Mouse (Mus musculus): Measurements from ENCODE around the gene Otud7b.

The Otud7b gene

GRCm38 (mm10) chr3:96087219-96087618, 17.1 kb upstream of the Otud7b start:
- DNase-seq, result no peak

- DNase-seq, result no peak
Observed at GRCm38 (mm10) chr3:96087801-96088200, 16.5 kb upstream of the Otud7b start.

- no peak for DNase-seq
Observed at GRCm38 (mm10) chr3:96089882-96090489, 14.3 kb upstream of the Otud7b start.

DNA sequence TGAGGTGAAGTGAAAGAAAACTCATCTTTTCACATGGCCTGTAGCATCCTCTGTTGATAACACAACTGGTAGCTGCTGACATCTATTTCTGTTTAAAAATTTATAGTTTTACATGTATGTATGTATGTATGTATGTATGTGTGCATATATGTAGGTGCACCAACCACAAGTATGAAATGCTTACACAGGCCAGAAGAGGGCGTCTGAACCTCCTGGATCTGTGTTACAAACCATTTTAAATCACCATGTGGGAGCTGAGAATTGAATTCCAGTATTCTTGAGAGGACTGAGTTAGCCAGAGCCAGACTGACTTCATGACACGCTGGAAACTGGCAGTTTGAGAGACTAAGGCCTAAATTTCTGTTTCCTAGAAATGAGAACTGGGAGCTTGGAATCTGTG, 13.2 kb upstream of the Otud7b start:
- DNase-seq, result no peak

DNA sequence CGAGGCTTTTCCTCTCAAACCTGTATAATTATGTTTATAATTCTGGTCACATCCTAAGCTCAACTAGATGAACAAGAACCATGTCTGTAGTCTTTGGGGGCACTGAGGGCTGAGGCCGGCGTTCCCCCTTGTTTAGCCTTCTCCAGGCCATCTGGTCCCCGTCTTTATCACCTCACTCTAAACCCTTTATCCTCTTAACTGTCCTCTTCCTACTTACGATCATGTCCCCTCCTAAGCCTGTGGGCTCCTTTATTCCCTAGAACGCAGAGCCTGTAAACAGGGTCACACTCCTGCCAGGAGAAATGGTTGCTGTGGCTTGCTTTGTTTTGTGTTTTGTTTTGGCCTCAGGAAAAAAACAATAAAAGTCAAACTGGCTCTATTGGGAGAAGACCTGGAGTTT, 12.4 kb upstream of the Otud7b start:
- no peak for DNase-seq

- DNase-seq, result no peak
Observed at GRCm38 (mm10) chr3:96093509-96093908, 10.8 kb upstream of the Otud7b start.

DNA sequence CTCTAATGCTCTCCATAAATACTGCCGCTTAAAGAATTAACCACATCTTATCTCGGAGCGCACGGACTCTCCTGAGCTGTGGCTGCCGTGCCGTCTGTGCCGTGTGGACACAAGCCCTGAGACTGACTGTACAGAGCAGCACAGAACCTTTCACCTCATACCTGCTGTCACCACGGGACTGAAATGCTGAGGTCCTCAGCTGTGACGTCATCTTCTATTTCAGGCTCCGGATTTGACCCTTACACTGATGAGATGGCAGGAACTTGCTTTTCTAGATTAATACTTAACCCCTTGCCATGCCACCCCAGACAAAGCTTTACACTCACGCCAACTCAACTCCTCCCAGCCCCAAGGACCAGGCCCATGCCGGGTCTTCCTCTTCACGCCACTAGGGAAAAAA, 10.1 kb upstream of the Otud7b start:
- no peak for DNase-seq

DNA sequence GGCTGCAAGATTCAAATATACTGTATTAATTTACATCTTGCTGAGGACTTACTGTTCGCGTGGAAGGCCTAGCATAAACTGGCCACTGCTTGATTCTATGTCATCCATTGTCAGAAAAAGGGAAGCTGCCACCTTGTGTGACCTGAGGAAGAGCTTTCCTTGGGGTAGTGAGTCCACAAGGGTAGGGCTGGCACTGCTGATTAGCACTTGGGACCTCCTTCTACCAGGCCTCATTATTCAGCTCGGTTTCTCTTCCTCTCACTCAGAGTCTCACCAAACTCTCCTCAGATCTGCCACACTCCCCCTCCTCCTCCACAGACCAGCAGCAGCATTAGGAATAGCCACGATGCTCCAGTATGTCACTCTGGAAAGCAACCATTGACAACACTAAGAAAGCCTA, 6.2 kb upstream of the Otud7b start:
- no peak for DNase-seq

DNA sequence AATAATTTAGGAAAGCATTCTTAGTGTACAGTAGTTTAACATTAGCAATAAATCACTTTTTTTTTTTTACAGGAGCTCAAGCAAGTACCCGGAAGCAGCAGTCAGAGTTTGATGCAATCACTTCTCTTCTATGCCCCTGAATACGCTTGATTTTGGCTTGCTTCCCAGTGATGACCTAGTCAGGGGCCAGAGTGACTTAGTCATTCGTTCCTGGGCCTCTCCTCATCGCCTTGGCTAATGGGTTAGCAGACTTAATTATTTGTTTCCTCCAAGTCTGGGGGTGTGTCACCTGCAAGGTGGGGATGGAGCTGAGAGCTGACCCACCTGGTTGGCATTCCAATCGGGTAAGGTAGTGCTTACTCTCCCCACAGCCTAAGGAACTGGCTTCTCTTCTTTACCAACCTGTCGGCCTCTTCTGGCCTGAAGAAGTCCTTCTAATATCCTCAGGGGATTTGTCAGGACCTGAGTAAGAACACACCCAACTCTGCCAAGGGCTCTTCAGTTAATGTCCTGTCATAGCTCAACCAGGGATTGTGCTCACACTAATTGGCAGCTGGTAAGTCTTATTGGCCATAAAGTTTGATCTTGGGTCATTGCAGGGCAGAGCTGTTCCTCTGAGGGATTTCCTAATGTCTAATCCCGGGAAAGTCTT, 5.6 kb upstream of the Otud7b start:
- DNase-seq, result no peak

DNA sequence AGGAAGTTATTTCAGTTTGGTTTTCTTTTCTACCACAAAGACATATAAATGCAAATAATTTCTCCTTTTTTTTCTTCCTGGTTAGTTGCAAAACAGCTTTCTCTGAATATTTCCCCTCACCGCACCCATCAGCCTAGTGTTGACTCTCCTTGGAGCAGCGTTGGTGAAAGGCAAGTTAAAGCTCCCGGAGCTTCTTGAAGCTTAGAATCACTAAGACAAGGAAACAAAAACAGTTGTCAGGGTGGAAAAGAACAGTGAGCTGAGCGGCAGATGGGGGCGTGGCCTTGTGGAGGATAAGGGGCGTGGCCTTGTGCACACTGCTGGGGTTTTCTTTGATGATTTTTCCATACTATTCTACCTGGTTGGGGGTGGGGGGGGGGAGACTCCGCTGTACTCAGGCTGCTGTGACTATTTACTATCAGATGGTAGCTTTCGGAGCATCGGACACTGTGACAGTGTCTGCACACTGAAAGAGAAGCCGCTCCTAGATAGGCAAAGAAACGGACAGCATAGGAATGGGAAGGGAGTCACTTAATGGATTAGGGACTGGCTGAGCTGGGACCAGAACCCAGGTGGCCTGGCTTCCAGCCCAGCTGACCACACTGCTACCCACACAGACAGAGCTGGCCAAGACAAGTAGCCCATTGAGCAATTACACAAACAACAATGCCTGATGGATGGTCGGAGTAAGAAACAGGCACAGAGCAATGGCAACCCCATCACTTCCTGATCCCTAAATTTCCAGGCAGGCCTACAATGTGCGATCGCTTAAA, 2.0 kb upstream of the Otud7b start:
- DNase-seq, result peak; percentile 80

DNA sequence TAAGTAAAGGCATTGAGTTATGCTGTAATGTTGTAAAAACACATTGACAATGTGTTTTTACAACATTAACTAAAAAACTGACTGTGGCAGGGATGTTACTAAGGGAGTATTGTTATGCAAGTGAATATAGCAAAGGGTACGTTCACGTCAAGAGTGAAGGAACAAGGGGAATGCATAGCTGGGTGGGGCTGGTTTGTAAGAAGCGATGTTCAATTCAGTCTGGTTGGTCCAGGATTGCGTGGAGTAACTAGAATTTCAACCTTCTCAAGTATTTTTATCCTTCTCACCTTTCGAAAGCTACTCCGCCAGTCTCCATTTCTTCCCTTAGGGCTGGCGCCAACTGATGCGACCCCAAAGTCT, 446 bp upstream of the Otud7b start:
- no peak for DNase-seq

GRCm38 (mm10) chr3:96105232-96105747, 963 bp downstream of the Otud7b start:
- DNase-seq, result peak; percentile 6

DNA sequence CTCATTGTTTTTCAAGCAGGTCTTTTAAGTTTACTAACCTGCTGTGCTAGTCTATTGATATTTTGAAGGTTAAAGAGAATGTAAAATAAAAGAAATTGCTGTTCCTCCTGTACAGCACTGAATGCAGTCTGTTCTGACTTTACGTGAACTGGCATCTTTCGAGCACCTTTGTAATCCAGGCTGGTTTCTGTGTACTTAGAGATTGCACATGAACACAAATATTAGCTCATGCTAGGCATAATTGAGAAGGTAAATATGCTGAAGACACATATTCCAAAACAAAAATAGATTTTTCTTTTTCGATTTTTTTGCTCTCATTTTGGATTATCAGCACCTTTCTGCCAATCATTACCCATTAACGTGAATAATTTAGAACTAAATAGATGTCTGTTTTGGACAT, 1.8 kb downstream of the Otud7b start:
- DNase-seq, result no peak

GRCm38 (mm10) chr3:96108315-96108714, 4.0 kb downstream of the Otud7b start:
- DNase-seq, result no peak

DNA sequence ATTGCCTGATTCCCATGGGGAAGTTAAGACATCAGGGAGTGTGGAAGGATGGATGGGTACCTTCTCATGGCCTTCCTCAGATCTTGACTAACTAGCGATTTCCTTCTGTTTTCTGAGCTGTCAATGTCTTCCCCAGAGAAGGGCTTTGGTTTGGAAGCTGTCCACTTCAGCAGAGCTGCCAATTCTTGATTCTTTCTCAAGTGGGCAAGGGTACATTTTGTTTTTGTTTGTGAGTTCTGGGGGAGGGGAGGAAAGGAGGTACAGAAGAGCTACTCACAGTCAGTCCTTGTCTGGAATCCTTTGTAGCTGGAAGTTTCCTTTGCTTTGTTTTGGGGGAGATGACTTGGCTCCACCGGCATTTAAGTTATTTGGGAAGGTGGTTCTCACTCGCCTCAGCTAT, 8.9 kb downstream of the Otud7b start:
- no peak for DNase-seq

DNA sequence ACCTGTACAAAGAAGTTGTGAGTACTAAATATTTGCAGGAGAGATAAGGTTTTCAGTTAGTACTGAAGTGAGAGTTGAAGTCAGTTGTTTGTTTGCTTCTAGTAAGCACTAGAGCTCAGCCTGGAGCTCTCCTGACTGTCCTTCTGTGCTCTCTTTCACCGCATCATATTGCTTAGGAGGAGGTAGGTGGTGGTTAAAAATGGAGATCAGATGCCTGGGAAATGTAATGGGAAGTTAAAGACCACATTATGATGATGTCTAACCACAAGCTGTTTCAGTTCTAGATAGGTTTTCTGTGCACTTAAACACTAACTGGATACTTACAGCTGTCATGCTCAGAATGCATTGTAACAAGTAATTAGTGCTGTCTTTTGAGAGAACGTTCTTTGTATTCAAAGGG, 13.8 kb downstream of the Otud7b start:
- no peak for DNase-seq

- no peak for DNase-seq
Observed at GRCm38 (mm10) chr3:96118702-96119101, 14.4 kb downstream of the Otud7b start.

DNA sequence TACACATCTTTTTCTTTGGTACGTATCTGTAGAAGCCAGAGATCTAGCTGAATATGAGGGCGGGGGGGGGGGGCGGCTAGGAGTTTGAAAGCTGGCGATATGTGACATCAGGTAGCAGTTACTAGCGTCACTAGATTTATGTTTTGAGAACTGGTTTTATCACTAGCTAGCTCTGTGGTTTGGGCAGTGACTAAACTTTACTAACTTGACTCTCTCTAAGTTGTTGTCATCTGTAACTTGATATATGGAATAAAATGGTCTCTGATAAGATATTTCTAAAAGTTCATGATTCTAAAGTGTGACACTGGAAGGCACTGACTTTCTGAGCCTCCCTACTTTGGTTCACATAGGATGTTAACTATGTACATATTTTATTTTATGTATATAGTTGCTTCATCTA, 19.9 kb downstream of the Otud7b start:
- DNase-seq, result no peak

GRCm38 (mm10) chr3:96128128-96128527, 23.8 kb downstream of the Otud7b start:
- DNase-seq, result no peak

- DNase-seq, result no peak
Observed at GRCm38 (mm10) chr3:96132478-96132877, 28.2 kb downstream of the Otud7b start.

DNA sequence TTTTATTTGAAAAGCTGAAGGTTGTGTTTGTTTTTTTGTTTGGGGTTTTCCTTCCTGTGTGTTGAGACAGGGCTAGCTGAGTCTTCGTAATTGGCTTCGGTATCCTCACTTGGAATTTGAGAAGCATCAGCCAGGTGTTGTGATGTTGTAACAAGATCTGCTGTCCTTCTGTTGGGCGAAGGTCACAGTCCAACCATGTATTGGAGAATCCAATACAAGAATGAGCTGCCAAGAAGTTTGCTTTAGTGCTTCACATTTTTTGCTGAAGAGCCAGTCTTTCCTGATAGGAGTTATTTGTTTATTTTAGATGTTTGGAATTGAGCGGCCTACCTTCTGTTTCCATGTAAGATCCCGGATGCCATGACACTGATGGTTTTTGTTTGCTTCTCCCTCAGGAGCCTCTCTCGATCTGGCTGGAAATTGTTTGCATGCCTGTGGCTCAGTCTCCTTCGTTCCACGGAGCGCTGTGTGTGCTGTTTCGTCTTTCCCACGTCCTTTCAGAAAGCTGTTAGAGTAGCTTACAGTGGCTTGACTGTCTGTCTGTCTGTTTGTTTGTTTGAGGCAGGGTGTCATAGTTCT, 29.1 kb downstream of the Otud7b start:
- DNase-seq, result no peak

- DNase-seq, result no peak
Observed at GRCm38 (mm10) chr3:96135011-96135410, 30.7 kb downstream of the Otud7b start.

DNA sequence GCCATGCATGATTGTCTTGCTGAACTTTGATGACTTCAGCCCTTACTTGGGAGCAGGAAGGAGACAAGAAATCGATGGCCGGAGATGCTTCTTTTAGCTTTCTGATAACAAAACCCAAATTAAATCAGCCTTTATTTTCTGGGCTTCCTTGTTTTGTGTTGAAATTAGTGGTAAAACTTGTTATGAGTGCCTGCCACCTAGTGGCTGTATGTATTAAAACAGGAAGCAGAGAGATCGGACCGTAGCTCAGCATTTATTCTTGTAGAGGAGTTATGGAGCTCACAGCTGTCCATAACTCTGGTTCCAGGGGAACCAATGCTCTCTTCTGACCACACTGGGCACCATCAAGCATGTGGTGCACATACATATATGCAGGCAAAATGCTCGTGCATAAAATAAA, 43.6 kb downstream of the Otud7b start:
- DNase-seq, result peak; percentile 53

DNA sequence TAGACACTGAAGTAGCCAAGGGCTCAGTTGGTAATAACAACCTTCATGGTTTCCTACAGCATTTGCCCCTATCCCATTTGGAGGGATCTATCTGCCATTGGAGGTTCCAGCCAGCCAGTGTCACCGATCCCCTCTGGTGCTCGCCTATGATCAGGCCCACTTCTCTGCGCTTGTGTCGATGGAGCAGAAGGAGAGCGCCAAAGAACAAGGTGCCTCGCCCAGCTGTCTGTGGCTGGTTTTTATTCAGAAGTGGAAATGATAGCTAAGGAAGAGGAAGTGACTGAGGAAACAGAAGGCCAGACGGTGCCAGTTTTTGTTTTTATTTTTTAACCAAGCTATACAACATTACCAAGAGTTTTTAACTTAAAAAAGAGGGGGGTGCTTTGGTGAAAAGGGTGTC, 47.5 kb downstream of the Otud7b start:
- no peak for DNase-seq
